Mouse (Mus musculus): ENCODE measurements at regions not wholly inside any gene's neighbourhood (a gene's known extent, or its start where the extent isn't known, plus 50 kb on each side); places are given as distances from the start of the nearest gene placed in this dataset.

- TF ChIP-seq CTCF (IDR thresholded peaks at IDR 0.05; ENCODE audit: low read depth) = no peak
- TF ChIP-seq EP300 (optimal IDR thresholded peaks at IDR 0.05) = no peak
Measured at GRCm38 (mm10) chr9:84187531-84187930, 262.6 kb downstream of the Bckdhb start.

Measured in stomach, postnatal 0 days (tissue).